Mouse (Mus musculus): Measurements from ENCODE around the gene Nt5c2.

GRCm38 (mm10) chr19:46988231-46989087, 26.5 kb downstream of the Nt5c2 start:
- no peak for TF ChIP-seq CTCF (IDR thresholded peaks at IDR 0.05; ENCODE audit: low read depth, low read length)
- peak; percentile 79; the same call in 1 of the 2 replicates for TF ChIP-seq EP300 (IDR thresholded peaks at IDR 0.05; ENCODE audit: insufficient read depth, low read depth, low read length)
- no peak for TF ChIP-seq POLR2A (IDR thresholded peaks at IDR 0.05; ENCODE audit: insufficient read depth, low read length)

All from ES-Bruce4 (cell line).